Mouse (Mus musculus): ENCODE results near the gene Cep72. TPM values are rescaled to one million over a fixed set of nuclear protein-coding genes. Genes with fewer than 3 reads are reported as not detected.

Gene Cep72
- polyA plus RNA-seq, 2 experiments: 5.5 to 8.5 TPM

GRCm38 (mm10) chr13:74001492-74001891 is 60.6 kb downstream of the Cep72 start:
- H3K27ac ChIP-seq: no peak overlapping the region
- DNase-seq (ENCODE audit: low read depth in 3 of 3, low spot score in 3 of 3) (no peak), ATAC-seq (ENCODE audit: insufficient read depth) (no peak)
- 43% methylated on average over 4 of the region's 4 CpGs for WGBS (ENCODE audit: insufficient replicate concordance)
- no peak overlapping the region for H3K9ac ChIP-seq (replicated peaks)
- H3K27me3 ChIP-seq (ENCODE audit: control insufficient read depth, insufficient read depth, low read length): no peaks in the 10 kb centered on the region
- no peaks in the 10 kb centered on the region for H3K36me3 ChIP-seq (replicated peaks; ENCODE audit: control insufficient read depth, insufficient read depth, low read depth)
- H3K4me1 ChIP-seq (replicated peaks; ENCODE audit: control insufficient read depth in 2 of 2, insufficient read depth in 2 of 2, low read length in 1 of 2): peaks cover 2 to 3% of the 10 kb centered on the region in 2 experiments; a peak in 1 of 4 replicates
- no peak for TF ChIP-seq CTCF (IDR thresholded peaks at IDR 0.05; ENCODE audit: low read depth)
- no peak for TF ChIP-seq EP300 (IDR thresholded peaks at IDR 0.05; ENCODE audit: low read depth)
- no peaks in the 10 kb centered on the region for H3K9me3 ChIP-seq (ENCODE audit: control insufficient read depth, low read length)
- H3K4me2 ChIP-seq (ENCODE audit: low read depth): no peak overlapping the region
- H3K4me3 ChIP-seq (ENCODE audit: insufficient read depth in 1 of 2, low read depth in 2 of 2, low read length in 2 of 2): no peak overlapping the region

GRCm38 (mm10) chr13:74000961-74001360 is 61.1 kb downstream of the Cep72 start:
- H3K36me3 ChIP-seq (replicated peaks; ENCODE audit: control insufficient read depth, insufficient read depth, low read depth): no peaks in the 10 kb centered on the region
- H3K27me3 ChIP-seq (ENCODE audit: control insufficient read depth, insufficient read depth, low read length): no peaks in the 10 kb centered on the region
- no peak overlapping the region for H3K27ac ChIP-seq
- ATAC-seq (ENCODE audit: insufficient read depth) (no peak), DNase-seq (ENCODE audit: low read depth in 3 of 3, low spot score in 3 of 3) (no peak)
- no peak overlapping the region for H3K4me3 ChIP-seq (ENCODE audit: insufficient read depth in 1 of 2, low read depth in 2 of 2, low read length in 2 of 2)
- peaks cover 2 to 3% of the 10 kb centered on the region in 2 experiments; a peak in 1 of 4 replicates for H3K4me1 ChIP-seq (replicated peaks; ENCODE audit: control insufficient read depth in 2 of 2, insufficient read depth in 2 of 2, low read length in 1 of 2)
- TF ChIP-seq EP300 (IDR thresholded peaks at IDR 0.05; ENCODE audit: low read depth) (no peak), CTCF (IDR thresholded peaks at IDR 0.05; ENCODE audit: low read depth) (no peak)
- no peak overlapping the region for H3K4me2 ChIP-seq (ENCODE audit: low read depth)
- 60% methylated on average over 6 of the region's 6 CpGs for WGBS (ENCODE audit: insufficient replicate concordance)
- no peak overlapping the region for H3K9ac ChIP-seq (replicated peaks)
- no peaks in the 10 kb centered on the region for H3K9me3 ChIP-seq (ENCODE audit: control insufficient read depth, low read length)

- no peak overlapping the region for H3K9ac ChIP-seq (replicated peaks)
- H3K4me1 ChIP-seq (replicated peaks; ENCODE audit: control insufficient read depth in 2 of 2, insufficient read depth in 2 of 2, low read length in 1 of 2): peaks cover 2 to 3% of the 10 kb centered on the region in 2 experiments; a peak in 1 of 4 replicates
- DNase-seq (ENCODE audit: low read depth in 3 of 3, low spot score in 3 of 3) (no peak), ATAC-seq (ENCODE audit: insufficient read depth) (no peak)
- no peak overlapping the region for H3K4me2 ChIP-seq (ENCODE audit: low read depth)
- no peak overlapping the region for H3K27ac ChIP-seq
- no peak for TF ChIP-seq CTCF (IDR thresholded peaks at IDR 0.05; ENCODE audit: low read depth)
- TF ChIP-seq EP300 (IDR thresholded peaks at IDR 0.05; ENCODE audit: low read depth): no peak
- no peaks in the 10 kb centered on the region for H3K36me3 ChIP-seq (replicated peaks; ENCODE audit: control insufficient read depth, insufficient read depth, low read depth)
- no peak overlapping the region for H3K4me3 ChIP-seq (ENCODE audit: insufficient read depth in 1 of 2, low read depth in 2 of 2, low read length in 2 of 2)
- H3K9me3 ChIP-seq (ENCODE audit: control insufficient read depth, low read length): no peaks in the 10 kb centered on the region
- H3K27me3 ChIP-seq (ENCODE audit: control insufficient read depth, insufficient read depth, low read length): no peaks in the 10 kb centered on the region
Measured at GRCm38 (mm10) chr13:74000519-74000918, 61.6 kb downstream of the Cep72 start.

GRCm38 (mm10) chr13:73996456-73996855 is 65.6 kb downstream of the Cep72 start:
- H3K9ac ChIP-seq (replicated peaks): no peak overlapping the region
- no peak overlapping the region for H3K4me3 ChIP-seq (ENCODE audit: insufficient read depth in 1 of 2, low read depth in 2 of 2, low read length in 2 of 2)
- no peak overlapping the region for H3K27ac ChIP-seq
- H3K4me2 ChIP-seq (ENCODE audit: low read depth): no peak overlapping the region
- 50% methylated on average over 4 of the region's 4 CpGs for WGBS (ENCODE audit: insufficient replicate concordance)
- H3K4me1 ChIP-seq (replicated peaks; ENCODE audit: control insufficient read depth in 2 of 2, insufficient read depth in 2 of 2, low read length in 1 of 2): peaks cover 0 to 2% of the 10 kb centered on the region in 2 experiments; a peak in 2 of 4 replicates
- H3K27me3 ChIP-seq (ENCODE audit: control insufficient read depth, insufficient read depth, low read length): no peaks in the 10 kb centered on the region
- H3K36me3 ChIP-seq (replicated peaks; ENCODE audit: control insufficient read depth, insufficient read depth, low read depth): no peaks in the 10 kb centered on the region
- TF ChIP-seq EP300 (IDR thresholded peaks at IDR 0.05; ENCODE audit: low read depth) (no peak), CTCF (IDR thresholded peaks at IDR 0.05; ENCODE audit: low read depth) (no peak)
- no peaks in the 10 kb centered on the region for H3K9me3 ChIP-seq (ENCODE audit: control insufficient read depth, low read length)
- DNase-seq (ENCODE audit: low read depth in 3 of 3, low spot score in 3 of 3) (no peak), ATAC-seq (ENCODE audit: insufficient read depth) (no peak)

GRCm38 (mm10) chr13:73991267-73991666 is 70.8 kb downstream of the Cep72 start:
- H3K27ac ChIP-seq: no peak overlapping the region
- 48% methylated on average over 5 of the region's 5 CpGs for WGBS (ENCODE audit: insufficient replicate concordance)
- no peaks in the 10 kb centered on the region for H3K27me3 ChIP-seq (ENCODE audit: control insufficient read depth, insufficient read depth, low read length)
- ATAC-seq (ENCODE audit: insufficient read depth): no peak
- H3K4me3 ChIP-seq (ENCODE audit: insufficient read depth in 1 of 2, low read depth in 2 of 2, low read length in 2 of 2): no peak overlapping the region
- H3K36me3 ChIP-seq (replicated peaks; ENCODE audit: control insufficient read depth, insufficient read depth, low read depth): no peaks in the 10 kb centered on the region
- DNase-seq (ENCODE audit: low read depth in 3 of 3, low spot score in 3 of 3): no peak
- TF ChIP-seq CTCF (IDR thresholded peaks at IDR 0.05; ENCODE audit: low read depth) (no peak), EP300 (IDR thresholded peaks at IDR 0.05; ENCODE audit: low read depth) (no peak)
- H3K9ac ChIP-seq (replicated peaks): no peak overlapping the region
- H3K4me2 ChIP-seq (ENCODE audit: low read depth): no peak overlapping the region
- H3K9me3 ChIP-seq (ENCODE audit: control insufficient read depth, low read length): no peaks in the 10 kb centered on the region
- peaks cover 6 to 10% of the 10 kb centered on the region in 2 experiments; a peak in 3 of 4 replicates for H3K4me1 ChIP-seq (replicated peaks; ENCODE audit: control insufficient read depth in 2 of 2, insufficient read depth in 2 of 2, low read length in 1 of 2)

All from liver, embryonic 14.5 days (tissue).